Mouse (Mus musculus) left cerebral cortex, adult 9 months (tissue): ENCODE data around the gene Cdc25a.

Experiments used
- DNase-seq, 2 experiments: peaks; one replicate each; pipeline ENCODE4 v3.0.0; 2022; ENCODE audit warnings: low spot score in 2 of 2

The Cdc25a gene

DNA sequence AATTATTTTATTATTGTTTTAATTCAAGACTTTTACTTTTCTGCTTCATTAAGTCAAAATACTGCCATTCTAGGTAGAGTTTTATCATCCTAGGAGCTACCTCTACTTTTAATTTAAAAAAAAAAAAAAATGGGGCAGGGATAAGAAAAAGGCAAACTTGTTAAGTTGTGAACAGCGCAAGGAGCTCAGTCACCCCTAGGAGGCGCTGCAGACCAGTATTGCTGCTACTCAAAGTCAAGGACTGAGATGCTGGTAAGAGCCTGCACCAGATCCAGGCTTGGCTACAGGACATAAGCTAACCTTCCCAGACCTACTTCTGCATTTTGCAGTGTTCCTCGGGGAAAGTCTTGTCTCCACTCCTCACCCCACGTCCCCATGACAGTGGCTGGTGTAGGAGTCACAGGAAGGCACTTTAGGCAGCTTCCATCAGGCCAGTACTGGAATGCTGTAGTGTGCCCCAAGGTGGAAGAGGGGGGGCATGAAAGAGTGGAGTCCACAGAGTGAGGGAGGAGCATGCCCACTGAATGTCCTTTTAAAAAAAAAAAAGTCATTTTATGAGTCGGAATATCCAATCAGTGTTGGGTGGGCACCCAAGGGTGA is 17.4 kb downstream of the Cdc25a start:
- peak in 1 of 2 experiments; percentile 84 for DNase-seq

DNA sequence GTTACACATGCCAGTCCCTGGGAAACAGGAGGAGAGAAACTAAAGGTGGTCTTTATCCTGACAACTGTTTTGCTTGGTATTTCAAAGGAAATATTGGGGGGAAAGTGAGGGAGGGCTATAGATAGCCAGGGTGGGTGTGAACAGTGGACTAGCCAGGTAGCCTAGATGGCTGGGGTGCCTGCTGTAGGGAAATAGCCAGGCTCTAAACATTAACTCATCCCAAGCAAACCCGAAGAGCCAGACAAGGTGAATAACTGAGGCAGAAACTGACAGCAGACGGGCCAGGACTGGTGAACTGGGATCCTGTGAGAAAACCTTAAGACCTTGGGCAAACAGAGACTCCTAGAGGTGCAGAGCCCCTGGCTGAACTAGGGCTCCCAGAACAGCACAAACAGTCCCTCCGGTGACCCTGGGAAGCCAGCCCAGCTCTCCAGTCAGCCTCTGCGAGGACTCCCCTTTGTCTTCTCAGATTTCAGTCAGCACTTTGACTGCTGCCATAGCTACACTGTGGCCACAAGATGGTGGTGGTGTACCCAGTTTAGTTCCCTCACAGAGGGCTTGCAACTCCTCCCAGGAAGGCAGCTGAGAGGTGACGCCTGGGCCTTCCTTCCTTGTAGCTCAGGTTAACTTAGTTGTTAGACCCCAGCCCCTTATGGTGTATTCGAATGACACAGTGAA is 19.2 kb downstream of the Cdc25a start:
- peak in 1 of 2 experiments; percentile 78 for DNase-seq

DNA sequence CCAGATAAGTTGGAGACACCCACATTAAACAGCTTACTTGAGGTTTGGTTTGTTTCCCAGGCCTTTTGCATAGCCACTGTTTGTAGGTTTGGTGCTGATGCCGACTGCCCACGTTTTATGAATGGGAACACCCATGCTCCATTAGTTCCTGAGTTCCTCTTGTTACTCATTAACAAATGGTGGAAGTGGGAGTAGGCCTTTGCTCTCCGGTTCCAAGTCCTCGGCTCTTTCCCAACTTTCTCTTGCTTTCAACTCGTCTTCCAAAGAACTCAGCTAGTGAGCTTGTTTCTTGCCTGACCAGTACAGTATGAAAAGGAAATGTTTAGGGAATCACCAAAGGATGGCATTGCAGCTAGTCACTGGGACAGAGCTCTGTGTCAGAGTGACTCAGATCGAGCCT is 20.2 kb downstream of the Cdc25a start:
- DNase-seq, result no peak

DNA sequence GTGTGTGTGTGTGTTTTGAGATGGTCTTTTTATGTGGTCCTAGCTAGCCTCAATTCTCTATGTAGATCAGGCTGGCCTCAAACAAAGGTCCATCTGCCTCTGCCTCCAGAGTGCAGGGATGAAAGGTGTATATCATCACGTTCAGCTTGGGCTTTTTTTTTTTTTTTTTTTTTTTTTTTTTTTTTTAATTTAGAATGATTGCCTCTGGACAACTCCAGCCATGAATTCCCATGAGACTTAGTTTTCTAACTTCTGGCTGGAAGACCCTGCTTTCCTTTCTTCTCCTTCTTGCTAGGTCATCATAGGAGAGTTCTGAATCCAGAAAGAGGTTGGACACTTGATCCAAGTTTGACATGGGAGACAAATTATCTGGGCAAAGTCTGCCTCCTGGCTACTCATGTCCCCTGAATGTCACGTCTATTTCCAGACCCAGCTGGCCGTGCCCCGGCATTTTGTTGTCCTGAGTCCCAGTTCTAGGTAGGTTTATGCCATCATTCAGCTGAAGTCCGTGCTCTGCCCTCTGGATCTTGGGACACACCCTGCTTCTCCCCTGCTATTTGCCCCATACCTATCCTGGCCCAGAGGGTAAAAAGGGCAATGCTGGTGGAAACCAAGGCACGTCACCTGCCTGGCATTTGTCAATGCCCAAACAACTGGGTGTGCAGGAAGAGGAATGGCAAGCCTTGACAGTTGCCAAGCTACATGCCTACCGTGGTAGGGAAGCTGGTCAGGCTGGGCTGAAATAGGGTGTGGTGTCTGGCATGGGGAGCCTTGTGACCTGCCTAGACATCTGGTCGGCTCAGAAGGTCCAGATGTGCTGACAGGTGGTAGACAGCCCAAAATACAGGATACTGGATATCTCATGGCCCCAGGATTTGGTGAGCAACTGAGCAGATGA is 21.1 kb downstream of the Cdc25a start:
- DNase-seq, result no peak

DNA sequence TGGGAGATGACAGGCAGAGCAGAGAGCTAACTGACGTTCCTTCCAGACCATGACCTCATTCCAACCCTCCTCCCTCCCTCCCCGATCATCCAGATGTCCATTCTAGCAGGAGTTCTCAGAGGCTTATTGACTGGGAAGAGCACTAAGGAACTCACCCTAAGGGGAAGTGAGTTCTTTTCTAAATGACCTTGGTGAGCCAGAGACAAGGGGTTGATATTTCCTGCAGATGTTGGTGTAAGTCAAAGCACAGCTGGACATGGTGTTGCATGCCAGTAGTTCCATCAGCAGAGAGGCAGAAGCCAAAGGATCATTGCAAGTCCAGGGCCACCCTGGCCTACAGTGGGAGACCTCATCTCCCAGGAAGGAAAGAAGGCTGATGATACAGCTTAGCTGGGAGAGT is 22.6 kb downstream of the Cdc25a start:
- DNase-seq, result no peak

DNA sequence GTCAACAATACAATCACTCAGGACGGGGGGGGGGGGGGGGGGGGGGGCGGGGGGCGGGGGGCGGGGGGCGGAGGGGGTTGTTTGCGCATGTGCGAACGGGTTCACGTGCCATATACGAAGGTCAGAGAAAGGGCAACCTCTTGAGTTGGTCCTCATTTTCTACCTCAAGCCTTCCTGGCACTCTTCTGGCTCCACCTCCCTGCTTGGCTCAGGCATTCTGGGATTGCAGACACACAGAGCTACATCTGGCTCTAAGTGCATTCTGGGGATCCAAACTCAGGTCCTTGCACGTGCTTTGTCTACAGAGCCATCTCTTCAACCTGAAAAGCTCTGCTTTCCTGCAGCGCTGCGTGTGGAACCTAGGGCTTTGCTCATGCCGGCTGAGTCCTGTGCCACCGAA is 24.0 kb downstream of the Cdc25a start:
- no peak for DNase-seq

DNA sequence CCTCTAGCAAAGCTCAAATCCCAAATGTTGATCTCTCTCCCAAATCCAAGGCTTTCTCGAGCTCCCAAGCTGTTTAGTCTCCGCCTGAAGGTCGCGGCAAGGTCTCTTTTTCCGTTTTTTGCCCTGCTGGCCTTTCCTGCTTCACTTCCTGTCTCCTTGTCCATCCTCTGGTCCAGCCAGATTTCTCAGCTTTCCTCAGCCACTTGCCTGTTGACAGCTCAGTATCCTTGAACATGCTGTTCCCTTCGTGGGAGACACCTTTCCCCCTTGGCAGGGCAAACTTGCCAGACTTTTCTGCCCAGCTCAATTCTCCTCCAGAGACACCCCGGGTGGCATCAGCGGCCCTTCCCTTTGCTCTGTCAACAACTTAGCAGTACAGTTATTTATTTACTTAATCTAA is 24.4 kb downstream of the Cdc25a start:
- no peak for DNase-seq

DNA sequence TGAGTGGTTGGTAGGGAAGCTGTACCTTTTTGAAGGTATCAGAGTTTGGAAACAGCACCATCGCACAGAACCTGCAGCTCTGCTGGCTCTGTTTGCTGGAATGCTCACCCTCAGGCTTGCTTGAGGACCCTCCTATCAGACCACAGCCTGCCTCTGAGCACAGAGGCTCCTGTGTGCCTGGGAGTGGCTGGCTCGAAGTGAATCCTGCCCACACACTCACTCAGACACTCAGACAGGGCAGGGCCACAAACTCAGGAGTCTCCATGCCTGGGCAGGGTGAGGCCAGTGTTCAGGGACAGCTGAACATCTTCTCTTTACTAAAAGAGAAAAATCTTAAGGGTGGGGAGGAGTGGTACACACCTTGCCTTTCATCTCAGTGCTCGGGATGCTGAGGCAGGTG is 25.2 kb downstream of the Cdc25a start:
- no peak for DNase-seq

DNA sequence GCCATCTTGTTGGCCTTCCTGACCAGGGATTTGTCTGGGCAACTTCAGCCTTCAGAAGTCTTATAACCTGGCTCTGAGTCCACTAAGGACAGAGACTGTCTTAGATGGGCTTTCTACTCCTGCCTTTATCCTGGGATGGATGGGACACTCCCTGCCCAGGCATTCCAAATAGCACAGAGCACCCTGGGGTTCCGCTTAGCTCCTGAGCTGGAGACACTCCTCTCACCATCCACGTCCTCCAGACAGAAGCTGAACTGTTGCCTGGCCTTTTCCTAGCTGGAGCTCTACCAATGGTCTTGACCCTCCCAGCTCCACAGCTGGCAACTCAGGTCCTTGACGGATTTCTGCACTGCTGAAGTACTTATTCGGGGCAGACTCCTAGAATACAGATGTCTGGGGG is 26.9 kb downstream of the Cdc25a start:
- DNase-seq, result no peak

DNA sequence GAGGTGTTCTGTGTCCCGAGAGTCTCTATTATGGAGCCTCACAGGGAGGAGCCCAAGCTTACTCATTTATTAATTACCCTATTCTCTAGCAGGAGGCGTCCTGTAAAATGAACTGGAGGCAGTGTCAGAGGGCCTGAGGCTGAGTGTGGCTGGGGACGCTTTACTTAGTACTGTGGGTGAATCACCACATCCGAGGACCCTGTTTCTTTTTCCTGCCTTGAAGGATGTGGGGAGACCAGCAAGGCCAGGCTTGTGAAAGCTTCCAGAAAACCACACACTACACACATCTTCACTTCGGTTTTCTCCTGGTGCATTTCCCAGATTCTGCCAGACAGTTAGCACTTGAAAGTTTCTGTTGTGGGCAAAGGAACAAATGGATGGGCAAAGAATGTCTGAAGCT is 27.4 kb downstream of the Cdc25a start:
- no peak for DNase-seq

DNA sequence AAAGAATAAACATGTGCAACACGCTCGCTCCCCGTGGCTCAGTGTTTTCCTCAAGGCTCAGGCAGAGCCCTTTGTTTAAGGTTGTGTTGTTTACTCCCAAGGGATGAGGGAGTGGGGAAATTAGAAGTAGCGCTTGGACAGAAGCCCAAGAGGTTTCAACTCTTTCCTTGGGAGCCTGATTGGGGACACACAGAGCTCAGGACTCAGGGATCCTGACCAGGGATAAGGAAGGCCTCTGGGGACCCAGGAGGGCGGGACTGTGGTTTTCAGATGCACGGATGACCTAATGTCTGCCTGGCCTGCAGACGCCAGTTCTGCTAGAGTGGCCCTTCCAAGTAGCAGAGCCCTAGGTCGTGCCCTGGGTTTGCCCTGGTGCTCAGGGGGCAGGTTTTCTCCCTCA is 31.9 kb downstream of the Cdc25a start:
- no peak for DNase-seq

DNA sequence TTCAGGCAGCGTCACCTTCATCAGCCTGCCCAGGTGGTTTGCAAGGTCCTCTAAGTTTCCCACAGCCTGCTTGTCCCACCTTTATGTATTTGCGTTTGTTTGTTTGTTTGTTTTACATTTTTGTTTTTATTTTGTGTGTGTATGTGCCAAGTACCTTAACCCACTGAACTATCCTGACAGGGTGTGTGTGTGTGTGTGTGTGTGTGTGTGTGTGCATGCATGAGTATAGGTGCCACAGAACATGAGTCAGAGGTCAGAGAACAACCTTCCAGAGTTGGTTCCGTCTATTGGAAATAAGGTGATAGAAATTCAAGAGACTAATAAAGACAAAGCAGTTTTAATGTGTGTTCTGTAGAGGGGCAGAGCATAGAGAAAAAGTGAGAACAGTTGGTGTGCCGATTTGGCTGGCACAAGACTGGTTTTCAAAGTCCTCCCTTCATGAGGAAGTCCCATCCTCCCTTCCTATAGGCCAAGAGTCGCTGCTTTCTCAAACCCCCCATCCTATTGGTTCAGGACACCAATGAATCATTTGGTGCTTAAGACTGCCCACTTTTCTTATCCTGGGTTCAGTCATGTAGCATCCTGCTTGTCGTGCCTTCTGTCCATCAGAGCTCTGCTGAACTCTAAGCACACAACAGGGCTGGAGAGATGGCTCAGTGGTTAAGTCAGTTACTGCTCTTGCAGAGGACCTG is 32.5 kb downstream of the Cdc25a start:
- DNase-seq, result no peak

DNA sequence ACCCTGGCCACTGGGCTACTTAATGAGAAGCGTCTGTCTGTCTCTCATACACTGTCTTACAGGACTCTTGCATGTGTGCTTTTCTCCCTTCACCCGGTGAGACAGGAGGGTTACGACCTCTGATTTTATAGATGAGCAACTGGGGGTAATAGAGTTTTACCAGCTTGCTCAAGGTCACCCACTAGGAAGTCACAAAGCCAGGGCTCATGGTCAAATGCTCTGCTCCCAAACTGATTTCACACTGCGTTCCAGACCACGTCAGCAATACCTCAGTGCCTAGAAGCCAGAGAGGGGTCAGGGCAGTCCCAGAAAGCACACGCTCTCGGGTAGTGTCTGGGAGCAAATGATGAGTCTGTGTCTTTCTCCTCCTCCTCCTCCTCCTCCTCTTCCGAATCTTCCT is 33.7 kb downstream of the Cdc25a start:
- no peak for DNase-seq

DNA sequence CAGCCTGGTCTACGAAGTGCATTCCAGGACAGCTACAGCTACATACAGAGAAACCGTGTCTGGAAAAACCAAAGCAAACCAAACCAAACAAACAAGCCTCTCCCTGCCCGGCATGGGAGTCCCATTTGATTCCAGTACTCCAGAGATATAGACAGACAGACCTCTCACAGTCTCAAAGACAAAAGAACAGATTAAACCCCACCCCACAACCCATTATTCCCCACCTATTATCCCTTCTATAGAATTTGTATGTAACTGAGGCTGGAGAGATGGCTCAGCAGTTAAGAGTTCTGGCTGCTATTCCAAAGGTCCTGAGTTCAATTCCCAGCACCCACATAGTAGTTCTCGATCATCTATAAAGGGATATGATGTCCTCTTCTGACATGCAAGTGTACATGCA is 34.5 kb downstream of the Cdc25a start:
- no peak for DNase-seq

DNA sequence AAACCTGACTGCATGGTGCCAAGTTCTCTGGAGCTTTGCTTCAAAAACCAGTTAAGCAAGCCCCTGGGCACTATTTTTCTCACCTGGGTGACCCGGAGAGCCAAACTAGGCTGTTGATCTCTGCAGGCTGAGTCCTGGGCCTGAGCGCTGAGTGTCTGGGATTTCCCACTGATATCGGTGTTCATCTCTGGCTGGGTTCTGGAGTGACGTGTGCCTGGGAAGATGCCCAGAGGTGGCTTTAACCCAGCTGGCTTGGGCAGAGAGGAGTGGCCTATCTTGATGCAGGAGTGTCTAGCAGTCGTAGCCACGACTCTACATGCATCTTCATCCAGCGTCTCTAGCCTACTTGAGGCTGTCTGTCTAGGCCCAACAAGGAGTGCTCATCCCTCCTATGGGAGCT is 36.4 kb downstream of the Cdc25a start:
- no peak for DNase-seq

DNA sequence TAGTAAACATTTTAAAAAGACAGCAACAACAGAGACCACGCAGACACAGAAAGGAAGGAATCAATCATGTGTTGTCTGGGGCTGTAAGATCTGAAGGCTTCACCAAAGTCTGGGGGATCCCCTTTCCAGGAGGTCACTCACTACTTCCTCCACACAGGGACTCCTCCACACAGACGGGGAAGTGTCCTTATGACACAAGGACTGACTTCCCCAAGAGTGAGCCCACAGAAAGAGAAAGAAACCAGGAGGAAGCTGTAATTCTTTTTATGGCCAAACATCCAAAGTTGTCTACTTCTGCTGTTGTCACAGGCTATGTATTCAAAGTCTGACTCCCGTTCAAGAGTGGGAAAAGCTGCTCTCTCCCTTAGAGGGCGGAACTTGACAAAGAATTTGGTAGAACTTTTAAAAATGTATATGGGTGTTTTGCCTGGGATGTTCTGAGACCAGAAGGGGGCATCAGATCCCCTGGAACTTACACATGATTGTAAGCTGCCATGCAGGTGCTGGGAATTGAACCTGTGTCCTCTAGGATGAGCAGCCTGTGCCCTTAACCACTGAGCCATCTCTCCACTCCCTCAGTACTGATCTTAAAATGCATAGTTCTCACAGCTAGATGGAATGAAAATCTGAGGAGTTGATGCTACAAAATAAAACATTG is 39.0 kb downstream of the Cdc25a start:
- peak in 1 of 2 experiments; percentile 25 for DNase-seq

DNA sequence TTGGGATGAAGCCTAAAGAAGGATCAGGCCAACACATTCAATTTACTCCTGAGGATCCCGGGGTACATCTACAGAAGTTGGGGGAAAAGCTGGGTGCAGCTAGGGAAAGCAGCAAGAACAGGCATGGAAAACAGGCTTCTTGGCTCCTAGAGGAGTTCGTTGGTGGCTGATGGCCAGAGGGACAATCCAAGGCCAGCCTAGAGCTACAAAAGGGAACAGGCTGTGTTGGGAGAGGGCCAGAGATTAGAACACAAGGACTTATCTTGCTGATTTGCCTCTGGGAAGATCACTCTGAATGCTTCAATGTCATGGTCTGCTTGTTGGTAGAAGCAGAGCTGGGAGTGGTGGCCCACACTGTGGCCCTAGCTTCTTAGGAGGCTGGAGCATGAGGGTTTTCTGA is 42.6 kb downstream of the Cdc25a start:
- no peak for DNase-seq

DNA sequence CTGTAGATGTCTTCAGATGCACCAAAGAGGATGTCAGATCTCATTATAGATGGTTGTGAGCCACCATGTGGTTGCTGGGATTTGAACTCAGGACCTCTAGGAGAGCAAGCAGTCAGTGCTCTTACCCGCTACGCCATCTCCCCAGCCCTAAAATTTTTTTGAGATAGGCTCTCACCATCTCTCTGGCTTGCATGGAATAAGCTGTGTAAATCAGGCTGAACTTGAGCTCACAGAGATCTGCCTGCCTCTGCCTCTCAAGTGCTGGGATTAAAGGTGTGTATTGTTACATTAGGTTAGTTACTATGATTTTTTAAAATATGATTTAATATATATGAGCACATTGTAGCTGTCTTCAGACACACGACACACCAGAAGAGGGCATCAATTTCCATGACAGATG is 53.8 kb downstream of the Cdc25a start:
- DNase-seq, result no peak

DNA sequence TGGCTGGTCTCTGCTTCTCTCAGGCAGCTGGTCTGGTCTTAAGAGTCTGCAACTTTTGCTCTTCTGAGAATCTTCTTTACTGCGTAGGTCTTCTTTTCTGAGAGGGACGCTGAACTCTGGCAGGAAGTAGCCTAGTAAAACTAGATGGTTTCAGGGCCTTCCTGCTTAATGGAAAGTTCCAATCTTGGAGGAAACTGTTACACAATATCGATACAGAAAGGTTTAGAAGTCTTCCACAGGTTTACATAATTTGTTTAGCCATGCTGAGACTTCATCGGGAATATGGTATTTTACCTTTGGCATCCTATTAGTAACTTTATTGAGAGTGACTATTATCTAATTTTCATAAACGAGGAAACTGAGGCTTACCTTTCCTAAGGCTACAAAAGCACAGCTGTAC is 54.7 kb downstream of the Cdc25a start:
- DNase-seq, result no peak

DNA sequence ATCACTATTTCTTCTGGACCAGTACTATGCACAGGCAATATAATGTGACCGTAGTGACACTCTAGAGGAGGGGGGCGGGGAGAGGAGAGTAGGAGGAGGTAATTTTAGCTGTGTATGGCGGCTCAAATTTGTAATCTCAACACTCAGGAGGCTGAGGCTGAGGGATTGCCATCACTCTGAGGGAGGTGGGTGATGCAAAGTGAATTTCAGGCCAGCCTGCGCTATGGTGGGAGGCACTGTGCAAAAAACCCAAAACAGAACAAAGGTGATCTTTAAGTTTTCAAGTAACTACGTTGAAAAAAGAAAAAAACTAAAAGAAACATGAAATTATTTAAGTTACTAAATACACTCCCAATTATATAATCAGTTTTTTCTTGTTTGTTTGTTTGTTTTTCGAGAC is 55.4 kb downstream of the Cdc25a start:
- no peak for DNase-seq

DNA sequence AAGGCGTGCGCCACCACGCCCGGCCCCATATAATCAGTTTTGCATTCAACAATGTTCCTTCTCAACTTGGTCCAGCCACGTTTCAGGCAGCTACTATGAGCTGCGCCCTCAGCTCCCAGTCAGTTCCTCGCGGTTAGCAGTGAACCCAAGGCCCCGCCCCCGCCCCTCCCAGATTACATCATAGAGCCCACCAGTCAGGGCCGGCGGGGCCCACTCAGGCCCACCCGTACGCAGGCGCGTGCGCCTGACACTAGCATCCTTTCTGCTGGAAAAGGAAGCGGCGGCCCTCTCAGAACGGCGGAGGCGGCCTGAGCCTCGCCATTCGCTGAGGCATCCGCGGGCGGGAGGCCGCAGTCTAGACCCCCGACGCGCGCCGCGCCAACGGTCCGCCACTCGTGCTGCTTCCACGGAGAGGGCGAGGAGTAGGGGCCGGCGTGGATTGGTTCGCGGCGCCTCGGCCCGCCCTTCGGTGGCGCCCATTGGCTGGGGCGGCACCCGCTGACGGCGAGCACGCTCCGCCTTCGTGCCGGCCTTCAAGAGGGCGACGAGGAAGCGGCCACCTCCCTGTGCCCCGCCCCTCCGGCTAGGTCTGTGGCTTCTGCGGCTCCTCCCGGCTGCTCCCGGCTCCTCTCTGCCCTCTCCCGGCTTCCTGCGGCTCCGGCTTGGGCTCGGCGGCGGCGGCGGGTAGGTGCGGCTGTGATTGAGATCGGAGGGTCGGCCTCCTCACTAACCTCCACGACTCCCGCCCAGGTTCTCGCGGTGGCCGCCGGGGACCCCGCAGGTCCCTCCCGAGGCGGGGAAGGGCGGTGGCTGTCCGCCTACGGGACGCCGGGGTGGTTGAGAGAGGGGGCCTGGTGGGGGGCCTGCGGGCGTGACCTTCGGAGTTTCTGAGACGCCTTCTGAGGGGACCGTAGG is 56.1 kb downstream of the Cdc25a start, which contains the start of gene Map4:
Gene Map4 (plus strand): TSS at position 204 of the 915 bp plus-strand sequence.
- peak; percentile 97 to 98 for DNase-seq
